Mouse (Mus musculus) olfactory bulb, adult 2 months (tissue): Measurements from ENCODE around the gene Exph5. TPM values are rescaled to one million over a fixed set of nuclear protein-coding genes. Genes with fewer than 3 reads are reported as not detected.
A peak's percentile ranks its signal among the peaks of the same experiment; 100 is the strongest.

Experiments used
- H3K27ac ChIP-seq: fragments of 200-500 bp; 2 replicates; pipeline ENCODE4 v1.5.1; 2012; ENCODE audit warnings: low read depth, low read length; ENCODE audit not compliant: insufficient read depth
- H3K4me1 ChIP-seq: fragments of 200-500 bp; 2 replicates; pipeline ENCODE4 v1.6.1; 2012; ENCODE audit warnings: low read length; ENCODE audit not compliant: control insufficient read depth, insufficient read depth
- H3K4me3 ChIP-seq: fragments of 200-500 bp; 2 replicates; pipeline ENCODE4 v1.5.1; 2012; ENCODE audit warnings: mild to moderate bottlenecking, low read depth, low read length, moderate library complexity; ENCODE audit not compliant: insufficient read depth
- CTCF ChIP-seq: fragments of 200-500 bp; IDR thresholded peaks from 2 replicates; pipeline ENCODE4 v1.5.1; 2012; ENCODE audit warnings: low read depth, mild to moderate bottlenecking, low read length, moderate library complexity; ENCODE audit not compliant: insufficient read depth
- POLR2A ChIP-seq: fragments of 200-500 bp; IDR thresholded peaks from 2 replicates; pipeline ENCODE4 v1.6.1; 2012; ENCODE audit warnings: mild to moderate bottlenecking, low read depth, low read length, moderate library complexity; ENCODE audit not compliant: insufficient read depth
- whole genome bisulfite sequencing: fragments of 180-500 bp; shearing (Covaris S2); methylation state at CpG from one replicate; pipeline ENCODE4 v1.1.7; 2018; 5-methylcytosine and 5-hydroxymethylcytosine counted together
- polyA plus RNA-seq: library from polyadenylated mRNA; stranded (reverse); fragments of >200 nt; gene quantifications from 2 replicates; pipeline ENCODE4 v1.2.4, GENCODE M21; 2012; ENCODE audit warnings: low replicate concordance; ENCODE audit not compliant: missing spikeins, insufficient read depth, insufficient read length

Gene Exph5
- polyA plus RNA-seq: not detected in 2 replicates

DNA sequence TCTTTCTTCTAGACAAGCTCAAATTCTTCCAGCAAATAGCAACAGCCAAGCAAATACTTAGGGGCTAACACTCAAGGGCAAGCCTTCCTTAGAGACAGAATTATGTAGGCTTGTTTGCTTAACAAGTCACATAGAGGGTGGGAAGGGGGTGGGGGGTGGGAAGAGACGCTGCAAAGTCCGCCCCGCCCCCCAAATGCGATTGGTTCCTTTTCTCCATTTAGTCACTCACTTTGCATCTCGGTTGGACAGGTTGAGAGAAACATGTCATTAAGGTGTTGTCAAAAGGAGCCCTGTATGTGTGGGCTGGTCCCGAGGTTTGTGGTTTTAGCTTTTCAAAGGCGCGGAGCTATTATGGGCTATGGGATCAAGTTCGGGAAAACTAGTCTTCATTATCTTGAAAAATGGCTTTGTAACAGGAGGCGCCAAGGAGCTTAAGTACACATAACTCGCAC is at the start of gene Exph5:
TSS of gene Exph5 (plus strand) at position 402 of the 452 bp plus-strand sequence.
- TF ChIP-seq CTCF (no peak), POLR2A (no peak)
- Histone ChIP-seq H3K4me3 (peak within 1 kb of the TSS; percentile 40), H3K4me1 (peaks cover 11% of the 10 kb centered on the region; the same call in 1 of the 2 replicates), H3K27ac (no peak within 1 kb of the TSS)
- 4% methylated on average over 11 of the region's 11 CpGs for WGBS

DNA sequence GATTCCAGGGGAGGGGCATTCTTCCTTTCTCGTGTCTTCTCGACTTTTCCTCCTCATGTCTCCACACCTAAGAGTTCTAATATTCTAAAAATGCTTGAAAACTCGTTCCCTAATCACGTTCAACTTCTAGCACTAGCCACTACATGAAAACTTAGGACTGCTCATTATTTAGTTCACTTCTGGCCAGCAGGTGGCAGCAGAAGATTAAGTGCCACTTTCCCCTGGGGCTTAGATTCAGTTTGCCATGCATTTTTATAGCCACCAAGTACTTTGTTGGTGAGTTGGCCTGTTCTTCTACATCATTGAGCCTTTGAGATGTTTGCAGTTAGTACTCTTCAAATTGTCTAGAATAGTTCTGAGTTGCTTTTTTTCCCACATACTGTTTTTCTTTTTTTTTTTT is 47.1 kb upstream of the Exph5 start:
- Histone ChIP-seq H3K4me3 (no peak overlapping the region), H3K27ac (no peak overlapping the region), H3K4me1 (peaks cover 6% of the 10 kb centered on the region)
- TF ChIP-seq CTCF: no peak
- no peak for TF ChIP-seq POLR2A
- under 1% methylated on average over 4 of the region's 4 CpGs for WGBS

DNA sequence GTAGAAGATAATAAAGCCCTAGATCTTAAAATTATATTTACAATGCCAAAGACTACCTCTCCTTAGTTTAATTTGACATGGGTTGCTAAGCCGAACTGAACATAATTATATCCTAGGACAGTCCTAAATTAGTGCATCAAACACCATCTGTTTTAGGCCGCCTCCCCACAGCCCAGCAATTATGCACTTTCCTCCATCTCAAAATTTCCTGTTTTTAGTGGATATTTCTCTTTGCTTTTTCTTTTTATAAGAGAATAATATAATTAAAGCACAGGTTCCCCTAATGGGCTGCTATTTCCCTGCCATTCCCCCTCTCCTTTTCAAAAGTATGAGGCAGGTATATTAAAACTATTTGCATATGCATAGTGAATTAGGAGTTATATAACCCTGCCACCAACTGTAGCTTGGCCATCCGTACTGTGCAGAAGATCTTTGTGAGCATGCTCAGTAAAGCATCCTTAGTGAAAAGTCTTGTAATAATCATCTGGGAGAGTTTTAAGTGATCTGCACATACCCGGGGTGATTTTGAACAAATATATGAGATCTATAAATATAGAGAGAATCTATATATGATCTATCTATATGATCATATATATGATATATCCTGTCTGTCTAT is 44.7 kb upstream of the Exph5 start:
- no peak overlapping the region for H3K4me3 ChIP-seq
- TF ChIP-seq POLR2A: no peak
- TF ChIP-seq CTCF: no peak
- H3K27ac ChIP-seq: no peak overlapping the region
- H3K4me1 ChIP-seq: peaks cover 6% of the 10 kb centered on the region
- WGBS: 33% methylated on average over 4 of the region's 4 CpGs

DNA sequence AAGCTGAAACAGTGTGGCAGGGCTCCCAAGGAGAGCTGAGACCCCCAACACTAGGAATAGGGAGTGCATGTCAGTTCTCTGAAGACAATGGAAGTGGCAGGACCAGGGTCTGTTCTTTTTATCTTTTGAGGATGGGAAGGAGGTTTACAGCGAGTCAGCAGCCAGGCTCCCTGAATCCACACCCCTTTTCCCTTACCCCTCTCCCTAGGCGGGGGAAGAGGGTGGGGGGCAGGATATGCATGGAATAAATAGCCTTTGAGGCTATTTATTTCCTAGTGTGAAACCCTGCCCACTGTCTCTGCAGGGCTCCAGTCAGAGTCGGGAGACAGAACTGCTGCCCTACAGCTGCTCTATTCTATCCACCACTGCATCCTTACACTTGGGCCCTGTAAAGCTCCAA is 43.7 kb upstream of the Exph5 start:
- Histone ChIP-seq H3K4me1 (peaks cover 6% of the 10 kb centered on the region), H3K4me3 (no peak overlapping the region), H3K27ac (no peak overlapping the region)
- 4% methylated on average over 3 of the region's 3 CpGs for WGBS
- TF ChIP-seq POLR2A: no peak
- TF ChIP-seq CTCF: no peak

DNA sequence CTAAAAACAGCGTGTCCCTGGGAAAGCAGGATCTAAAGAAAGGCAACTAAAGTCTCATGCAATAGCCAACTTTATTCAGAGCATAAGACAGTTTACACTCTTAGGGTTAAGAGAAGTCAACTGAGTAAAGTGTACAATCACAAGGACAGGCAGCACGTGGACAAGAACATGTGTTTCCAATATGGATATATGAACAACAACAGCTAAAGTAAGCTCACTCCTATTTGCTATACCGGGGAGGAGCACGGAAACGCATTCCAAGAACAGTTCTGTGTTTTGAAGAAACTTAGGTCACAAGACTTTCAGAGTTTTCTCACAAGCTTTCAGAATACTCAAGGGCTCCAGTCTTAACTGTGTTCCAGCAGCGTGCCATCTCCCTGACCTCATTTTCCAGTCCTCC is 43.3 kb upstream of the Exph5 start:
- WGBS: 56% methylated on average over 6 of the region's 6 CpGs
- H3K4me3 ChIP-seq: no peak overlapping the region
- no peak overlapping the region; the same call in 1 of the 2 replicates for H3K27ac ChIP-seq
- TF ChIP-seq POLR2A (no peak), CTCF (no peak)
- H3K4me1 ChIP-seq: peaks cover 6% of the 10 kb centered on the region

DNA sequence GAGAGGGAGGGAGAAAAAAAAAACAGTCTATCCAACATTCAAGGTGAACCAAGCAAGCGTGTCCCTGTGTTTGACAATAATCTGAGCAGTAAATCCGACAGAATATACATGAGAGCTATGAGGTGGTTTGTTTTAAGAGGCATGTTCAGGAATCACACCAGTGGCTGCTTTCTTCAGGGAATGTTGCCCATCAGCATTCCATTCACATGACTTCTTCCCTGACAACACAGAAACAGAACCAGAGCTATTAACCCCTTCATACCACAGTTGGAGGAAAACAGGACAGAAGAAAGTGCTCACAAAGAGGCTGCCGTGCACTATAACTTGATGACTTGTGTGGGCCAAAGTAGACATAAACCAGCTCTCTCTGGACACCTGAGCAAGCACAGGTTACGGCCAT is 37.1 kb upstream of the Exph5 start:
- TF ChIP-seq POLR2A (no peak), CTCF (no peak)
- WGBS: 79% methylated on average over 4 of the region's 4 CpGs
- no peak overlapping the region for H3K27ac ChIP-seq
- H3K4me3 ChIP-seq: no peak overlapping the region
- H3K4me1 ChIP-seq: no peaks in the 10 kb centered on the region

DNA sequence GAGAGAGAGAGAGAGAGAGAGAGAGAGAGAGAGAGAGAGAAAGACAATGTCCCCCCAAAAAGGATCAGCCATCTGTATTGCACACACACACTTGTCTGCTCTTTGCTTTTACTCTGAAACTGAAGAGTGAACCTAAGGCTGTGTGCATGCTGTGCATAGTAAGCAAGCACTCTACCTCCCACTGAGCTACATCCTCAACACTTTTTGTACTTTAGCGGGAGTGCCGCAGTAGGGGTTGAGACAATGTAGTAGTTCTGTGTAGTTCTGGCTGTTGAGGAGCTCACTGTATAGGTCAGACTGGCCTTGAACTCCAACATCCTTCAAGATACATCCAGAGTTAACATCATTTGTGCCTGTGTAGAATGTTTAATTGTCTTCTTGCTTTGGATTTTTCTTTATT is 35.9 kb upstream of the Exph5 start:
- Histone ChIP-seq H3K4me1 (no peaks in the 10 kb centered on the region), H3K27ac (no peak overlapping the region), H3K4me3 (no peak overlapping the region)
- WGBS: 45% methylated on average over 2 of the region's 2 CpGs
- TF ChIP-seq CTCF (no peak), POLR2A (no peak)

DNA sequence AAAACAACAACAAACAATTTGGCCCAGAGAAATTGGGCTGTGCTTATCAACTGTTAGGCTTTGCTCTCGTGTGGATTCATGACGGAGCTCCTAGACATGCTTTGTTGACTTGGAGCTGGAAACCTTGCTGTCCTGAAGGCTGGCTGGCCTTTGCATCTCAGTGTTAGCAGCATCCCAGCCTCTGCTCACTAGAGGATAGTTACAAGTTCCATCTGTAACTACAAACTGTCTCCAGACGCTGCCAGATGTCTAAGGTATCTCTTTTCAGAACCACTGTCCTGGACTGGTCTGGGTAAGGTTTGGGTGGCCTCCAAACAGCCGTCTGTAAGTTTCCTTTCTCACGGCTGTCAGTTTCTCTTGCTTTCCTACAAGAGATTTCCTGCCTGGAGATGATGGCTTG is 33.4 kb upstream of the Exph5 start:
- H3K4me3 ChIP-seq: no peak overlapping the region
- H3K27ac ChIP-seq: no peak overlapping the region
- no peak for TF ChIP-seq CTCF
- no peak for TF ChIP-seq POLR2A
- 80% methylated on average over 5 of the region's 5 CpGs for WGBS
- H3K4me1 ChIP-seq: no peaks in the 10 kb centered on the region

- no peak for TF ChIP-seq CTCF
- TF ChIP-seq POLR2A: no peak
- H3K4me3 ChIP-seq: no peak overlapping the region
- 78% methylated on average over 5 of the region's 5 CpGs for WGBS
- H3K27ac ChIP-seq: no peak overlapping the region
- no peaks in the 10 kb centered on the region for H3K4me1 ChIP-seq
Measured at GRCm38 (mm10) chr9:53268731-53269465, 32.6 kb upstream of the Exph5 start.
